Mouse (Mus musculus) embryo, embryonic 9.5 days (tissue): ENCODE results near the gene Atp5g3.
"Not testable (repeated sequence)": the region's sequence is repeated elsewhere in the genome, so short reads cannot be mapped to it uniquely, and the experiment has no call there.

Source experiments
- DNase-seq: peaks from one replicate; pipeline ENCODE4 v3.0.0-alpha.2; 2017; ENCODE audit errors: extremely low spot score

The Atp5g3 gene

GRCm38 (mm10) chr2:73911175-73911700 is at the start of gene Atp5g3:
Atp5g3 (minus strand) TSS chr2:73911326.
- peak; percentile 92 for DNase-seq

DNA sequence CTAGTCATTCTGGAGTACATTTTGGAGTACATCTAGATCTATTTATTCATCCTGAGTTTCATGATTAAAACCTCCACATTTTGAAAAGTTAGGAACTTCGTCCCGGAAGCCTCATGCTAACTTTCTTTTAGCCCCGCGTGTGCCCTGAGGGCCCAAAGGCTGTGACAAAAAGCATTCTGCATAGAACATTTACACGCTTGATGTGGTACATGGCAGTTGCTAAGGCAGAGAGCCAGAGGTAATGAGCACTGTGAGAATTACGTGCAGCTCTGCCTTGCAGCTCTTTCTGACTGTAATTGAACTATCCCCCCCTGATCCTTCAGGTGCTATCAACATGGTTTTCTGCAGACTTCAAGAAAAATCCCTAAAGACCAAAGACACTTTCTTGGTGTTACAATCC is 47.2 kb upstream of the Atp5g3 start:
- DNase-seq, result no peak

DNA sequence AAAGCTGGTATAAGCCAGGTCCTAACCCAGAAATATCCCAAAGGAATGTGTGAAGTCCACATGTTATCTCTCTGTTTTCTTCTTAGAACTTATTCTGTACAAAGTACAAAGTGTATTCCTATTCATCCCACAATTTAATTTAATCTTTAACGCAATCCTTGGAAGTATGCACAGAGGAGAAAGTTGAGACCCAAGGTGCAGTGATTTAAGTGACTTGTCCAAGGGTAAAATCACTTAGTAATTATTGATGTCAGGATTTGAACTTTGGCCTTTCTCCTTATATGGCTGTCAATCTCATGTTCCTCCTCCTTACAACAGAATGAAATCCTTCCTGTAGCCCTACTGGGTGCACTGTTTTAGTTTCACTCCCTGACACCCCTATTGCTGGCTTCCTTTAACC is 42.5 kb upstream of the Atp5g3 start:
- DNase-seq, result no peak

GRCm38 (mm10) chr2:73952597-73953219 is 41.6 kb upstream of the Atp5g3 start:
- no peak for DNase-seq

DNA sequence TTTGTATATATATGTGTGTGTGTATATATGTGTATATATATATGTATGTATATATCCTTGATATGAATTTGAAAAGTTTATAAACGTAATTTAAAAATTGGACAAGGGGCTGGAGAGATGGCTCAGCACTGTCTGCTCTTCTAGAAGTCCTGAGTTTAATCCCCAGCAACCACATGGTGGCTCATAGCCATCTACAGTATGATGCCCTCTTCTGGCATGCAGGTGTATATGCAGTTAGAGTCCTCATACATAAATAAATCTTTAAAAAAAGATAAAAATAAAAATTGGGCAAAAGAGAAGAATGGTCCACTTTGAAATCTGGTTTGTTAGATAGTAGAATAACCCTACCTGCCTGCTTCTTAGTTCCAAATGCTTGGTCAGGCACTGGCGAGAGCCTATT is 36.2 kb upstream of the Atp5g3 start:
- no peak for DNase-seq

- no peak for DNase-seq
These were observed 32.6 kb upstream of the Atp5g3 start for GRCm38 (mm10) chr2:73943735-73944134.

DNA sequence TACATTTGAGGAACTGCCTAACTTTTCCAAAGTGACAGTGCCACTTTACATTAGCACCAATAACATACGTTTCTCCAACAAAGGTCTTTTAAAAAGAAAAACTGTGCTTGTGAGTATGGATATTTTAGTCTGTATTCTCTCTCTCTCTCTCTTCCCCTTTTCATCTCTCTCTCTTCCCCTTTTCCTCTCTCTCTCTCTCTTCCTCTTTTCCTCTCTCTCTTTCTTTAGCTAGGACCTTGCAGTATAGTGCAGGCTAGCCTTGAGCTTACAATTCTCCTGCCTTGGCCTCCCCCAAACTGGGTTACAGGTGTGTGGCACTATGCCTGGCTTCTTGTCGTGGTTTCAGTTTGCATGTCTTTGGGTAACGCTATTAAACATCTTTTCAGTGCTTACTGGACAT is 31.7 kb upstream of the Atp5g3 start:
- DNase-seq, result no peak

DNA sequence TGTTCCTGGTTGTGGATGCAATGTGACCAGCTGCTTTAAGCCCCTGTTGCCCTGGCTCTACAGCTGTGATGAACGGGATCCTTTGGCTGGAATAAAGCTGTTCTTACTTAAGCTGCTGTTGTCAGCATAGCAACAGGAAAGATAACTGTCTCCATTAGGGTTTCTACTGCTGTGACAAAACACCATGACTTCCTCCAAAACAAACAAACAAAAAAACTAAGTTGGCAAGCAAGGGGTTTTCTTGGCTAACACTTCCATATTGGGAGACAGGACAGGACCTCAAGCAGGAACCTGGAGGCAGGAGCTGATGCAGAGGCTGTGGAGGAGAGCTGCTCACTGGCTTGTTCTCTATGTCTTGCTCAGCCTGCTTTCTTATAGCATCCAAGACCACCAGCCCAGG is 30.2 kb upstream of the Atp5g3 start:
- DNase-seq, result no peak

GRCm38 (mm10) chr2:73940471-73940870 is 29.3 kb upstream of the Atp5g3 start:
- no peak for DNase-seq

DNA sequence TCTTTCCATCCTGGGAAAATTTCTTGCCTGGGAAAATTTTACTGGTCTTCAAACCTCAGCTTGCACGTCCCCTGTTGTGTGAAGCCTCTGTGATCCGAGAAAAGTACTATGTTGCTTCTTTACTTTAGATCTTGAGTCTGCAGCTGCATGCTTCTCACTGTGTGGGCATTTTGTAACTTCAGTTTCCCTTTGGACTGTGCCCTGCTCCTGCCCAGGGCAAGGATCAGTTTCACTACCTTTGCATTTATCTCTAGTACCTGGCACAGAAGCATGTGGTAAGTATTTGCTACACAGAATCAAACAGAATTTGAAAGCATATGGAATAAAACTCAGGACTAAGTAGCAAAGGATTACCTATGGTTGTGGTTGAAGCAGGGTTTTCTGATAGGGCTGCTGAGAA is 27.8 kb upstream of the Atp5g3 start:
- DNase-seq, result no peak

DNA sequence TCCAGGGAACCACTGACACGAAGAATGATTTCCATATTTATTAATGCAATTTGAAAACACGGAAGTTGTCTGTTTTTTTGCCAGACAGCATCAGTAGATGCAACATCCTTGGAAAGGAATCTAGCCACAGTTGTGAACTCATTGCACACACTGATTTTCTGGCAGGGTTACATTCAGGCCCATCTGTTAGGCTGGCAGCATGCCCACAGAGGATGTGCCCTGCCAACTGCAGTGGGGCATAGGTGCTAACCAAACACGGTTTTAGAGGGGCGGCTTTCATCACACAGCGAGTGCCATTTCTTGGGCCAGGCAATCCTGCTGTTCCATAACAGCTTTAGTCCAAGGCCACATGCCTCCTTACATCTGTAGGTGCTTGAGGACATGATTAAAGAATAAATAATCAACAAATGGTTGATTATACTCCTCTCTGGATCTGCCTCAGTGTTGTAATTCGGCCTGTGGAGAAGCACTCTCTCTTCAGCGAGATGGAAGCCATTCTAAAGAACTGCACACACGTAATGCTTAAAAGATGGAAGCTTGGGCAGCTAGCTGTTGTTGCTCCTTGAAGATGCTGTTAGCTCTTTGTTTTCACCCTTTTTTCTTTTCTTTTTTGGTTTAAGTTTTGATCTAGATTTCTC is 21.7 kb upstream of the Atp5g3 start:
- DNase-seq, result no peak

- no peak for DNase-seq
These were observed 16.6 kb upstream of the Atp5g3 start for GRCm38 (mm10) chr2:73927711-73928110.

DNA sequence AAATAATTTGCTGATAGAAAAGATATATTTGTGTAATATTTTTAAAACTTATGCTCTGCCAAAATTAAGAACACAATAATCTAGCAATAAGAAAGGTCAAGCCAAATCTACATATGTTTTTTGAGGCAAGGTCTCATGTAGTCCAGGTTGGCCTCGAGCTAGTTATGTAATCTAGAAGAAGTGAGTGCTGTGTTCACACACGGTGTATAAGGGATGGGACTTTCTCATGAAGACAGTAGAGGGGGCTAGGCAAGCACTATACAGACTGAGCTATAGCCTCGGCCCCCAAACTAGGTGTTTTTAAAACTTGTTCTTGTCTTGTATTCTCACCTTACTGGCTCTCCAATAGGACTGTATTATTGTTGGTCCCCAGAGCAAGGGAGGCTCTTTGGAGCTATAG is 14.4 kb upstream of the Atp5g3 start:
- no peak for DNase-seq

DNA sequence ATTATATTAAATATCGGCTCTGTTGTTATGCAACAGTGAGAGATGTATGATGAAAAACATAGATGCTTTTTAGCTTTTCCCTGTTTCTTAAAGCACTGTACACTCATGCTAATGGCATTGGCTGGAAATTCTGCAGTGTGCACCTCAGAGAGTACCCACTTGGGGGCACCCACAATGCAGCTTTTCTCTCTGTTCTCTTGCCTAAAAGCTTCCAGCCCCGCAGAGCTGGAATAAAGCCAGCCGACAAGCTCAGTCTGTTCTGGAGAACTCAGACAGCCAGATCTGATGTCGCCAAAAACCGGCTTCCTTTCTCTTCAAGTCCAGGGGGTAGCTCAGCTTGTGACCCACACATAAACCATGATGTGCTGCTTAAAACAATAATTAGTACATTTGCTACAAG is 14.0 kb upstream of the Atp5g3 start:
- DNase-seq, result peak; percentile 19

GRCm38 (mm10) chr2:73919642-73920041 is 8.5 kb upstream of the Atp5g3 start:
- no peak for DNase-seq

- DNase-seq, result no peak
These were observed 1.1 kb upstream of the Atp5g3 start for GRCm38 (mm10) chr2:73912264-73912663.

GRCm38 (mm10) chr2:73910571-73911174 is 453 bp downstream of the Atp5g3 start:
- peak; percentile 63 for DNase-seq

GRCm38 (mm10) chr2:73909116-73909515 is 2.0 kb downstream of the Atp5g3 start:
- DNase-seq, result no peak

GRCm38 (mm10) chr2:73904679-73905078 is 6.4 kb downstream of the Atp5g3 start:
- DNase-seq, result not testable (repeated sequence)

DNA sequence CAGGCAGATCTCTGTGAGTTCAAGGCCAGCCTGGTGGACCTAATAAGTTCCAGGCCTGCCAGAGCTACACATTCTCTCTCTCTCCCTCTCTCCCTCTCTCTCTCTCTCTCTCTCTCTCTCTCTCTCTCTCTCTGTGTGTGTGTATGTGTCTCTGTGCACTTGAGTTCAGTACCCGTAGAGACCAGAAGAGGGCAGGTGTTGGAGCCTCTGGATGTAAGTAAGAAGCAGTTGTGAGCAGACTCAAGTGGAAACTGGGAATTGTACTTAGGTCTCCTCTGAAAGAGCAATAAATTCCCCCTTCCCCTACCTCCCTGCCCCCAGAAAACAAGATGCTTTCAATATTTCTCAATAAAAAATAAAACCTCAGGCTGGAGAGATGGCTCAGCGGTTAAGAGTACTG is 7.6 kb downstream of the Atp5g3 start:
- no peak for DNase-seq

DNA sequence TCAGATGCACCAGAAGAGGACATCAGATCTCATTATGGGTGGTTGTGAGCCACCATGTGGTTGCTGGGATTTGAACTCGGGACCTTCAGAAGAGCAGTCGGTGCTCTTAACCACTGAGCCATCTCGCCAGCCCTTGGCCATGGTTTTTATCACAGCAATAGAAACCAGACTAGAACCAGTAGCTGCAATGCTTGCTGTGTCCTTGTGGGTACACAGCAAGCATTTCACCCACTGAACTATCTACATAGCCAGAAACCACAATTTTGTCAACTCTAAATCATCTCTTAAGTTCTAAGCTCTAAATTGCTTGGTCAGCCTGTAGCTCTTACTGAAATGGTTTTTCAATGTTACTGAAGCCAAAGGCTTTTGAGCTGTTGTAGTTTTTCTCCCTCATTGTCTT is 8.8 kb downstream of the Atp5g3 start:
- not testable (repeated sequence) for DNase-seq

DNA sequence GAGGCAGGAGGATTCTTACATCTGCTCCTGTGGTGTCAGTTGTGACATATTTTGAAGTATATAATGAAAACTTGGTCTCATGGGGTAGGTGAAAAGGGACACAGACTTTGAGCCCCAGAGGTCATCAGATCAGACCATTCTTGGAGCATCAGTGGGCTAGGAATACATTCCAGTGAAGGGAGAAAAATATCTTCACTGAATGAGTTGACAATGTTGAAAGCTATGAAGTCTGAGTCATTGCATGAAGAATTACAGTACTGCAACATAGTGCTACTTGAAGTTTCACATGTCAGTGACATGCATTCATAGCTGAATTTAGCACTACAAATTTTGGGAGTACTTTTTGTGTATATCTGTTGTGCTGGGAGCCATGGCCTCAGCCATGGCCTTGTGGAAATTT is 10.0 kb downstream of the Atp5g3 start:
- no peak for DNase-seq

GRCm38 (mm10) chr2:73900364-73900763 is 10.8 kb downstream of the Atp5g3 start:
- DNase-seq, result no peak
